Mouse (Mus musculus): ENCODE measurements around the gene Gm17027. TPM values are rescaled to one million over a fixed set of nuclear protein-coding genes. Genes with fewer than 3 reads are reported as not detected.
"Not testable (repeated sequence)": the region's sequence is repeated elsewhere in the genome, so short reads cannot be mapped to it uniquely, and the experiment has no call there.

Gm17027 gene
- not detected in 2 replicates for polyA plus RNA-seq (2016; fragmentation: Nextera tagmentation; extraction: Ambion mirVana)

DNA sequence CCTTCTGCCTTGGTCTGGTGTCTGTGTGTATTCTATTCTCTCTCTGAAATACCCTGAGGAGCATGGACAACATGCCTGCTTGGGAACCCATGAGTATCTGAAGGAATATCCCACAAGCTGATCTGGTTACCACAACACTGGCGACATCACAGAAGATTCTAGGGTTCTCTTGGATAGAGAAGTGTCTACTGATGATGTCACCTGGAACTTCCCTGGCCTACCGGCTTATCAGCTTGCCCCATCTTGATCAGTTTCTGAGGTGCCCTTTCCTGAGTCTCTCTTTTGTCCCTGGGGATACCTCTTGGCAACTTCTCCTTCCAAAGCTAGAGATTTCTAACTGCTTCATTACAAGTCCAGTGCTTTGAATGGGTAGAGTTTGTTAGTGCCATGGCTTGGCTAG is at the start of gene Gm17027:
Gene Gm17027, minus strand, starts transcription at position 101 of the 400 bp plus-strand sequence.
- not testable (repeated sequence) for H3K4me1 ChIP-seq; H3K36me3 ChIP-seq (replicated peaks); H3K4me3 ChIP-seq; H3K9me3 ChIP-seq; H3K27ac ChIP-seq; H3K27me3 ChIP-seq (ENCODE audit: poor library complexity, severe bottlenecking); DNase-seq (ENCODE audit: extremely low spot score, low spot score)
- WGBS = 73% methylated on average over 2 of the region's 2 CpGs

DNA sequence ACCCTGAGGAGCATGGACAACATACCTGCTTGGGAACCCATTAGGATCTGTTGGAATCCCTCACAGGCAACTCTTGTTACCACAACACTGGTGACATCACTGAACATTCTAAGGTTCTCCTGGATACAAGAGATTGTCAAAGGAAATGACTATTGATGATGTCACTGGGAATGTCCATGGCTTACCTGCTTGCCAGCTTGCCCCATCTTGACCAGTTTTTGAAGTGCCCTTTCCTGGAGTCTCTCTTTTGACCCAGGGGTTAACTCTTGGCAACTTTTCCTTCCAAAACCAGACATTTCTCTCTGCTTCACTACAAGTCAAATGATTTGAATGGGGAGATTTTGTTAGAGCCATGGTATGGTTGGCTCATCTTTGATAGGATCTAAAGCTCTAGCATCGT is 28.3 kb upstream of the Gm17027 start, which contains the start of gene Gm3573:
Gene Gm3573, minus strand, starts transcription at position 101 of the 400 bp plus-strand sequence.
- DNase-seq (ENCODE audit: extremely low spot score, low spot score); H3K27ac ChIP-seq; H3K27me3 ChIP-seq (ENCODE audit: poor library complexity, severe bottlenecking); H3K4me3 ChIP-seq; H3K9me3 ChIP-seq; H3K4me1 ChIP-seq; H3K36me3 ChIP-seq (replicated peaks): not testable (repeated sequence)
- WGBS = no CpG with 5 or more reads among the region's 1 CpGs

DNA sequence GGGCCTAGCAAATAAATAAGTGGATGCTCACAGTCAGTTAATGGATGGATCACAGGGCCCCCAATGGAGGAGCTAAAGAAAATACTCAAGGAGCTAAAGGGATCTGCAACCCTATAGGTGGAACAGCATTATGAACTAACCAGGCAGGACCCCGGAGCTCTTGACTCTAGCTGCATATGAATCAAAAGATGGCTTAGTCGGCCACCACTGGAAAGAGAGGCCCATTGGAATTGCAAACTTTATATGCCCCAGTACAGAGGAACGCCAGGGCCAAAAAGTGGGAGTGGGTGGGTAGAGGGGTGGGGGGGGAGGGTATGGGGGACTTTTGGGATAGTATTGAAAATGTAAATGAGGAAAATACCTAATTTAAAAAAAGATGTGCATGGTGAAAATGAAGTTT is 21.5 kb upstream of the Gm17027 start:
- not testable (repeated sequence) for DNase-seq (ENCODE audit: extremely low spot score, low spot score); H3K36me3 ChIP-seq (replicated peaks); H3K9me3 ChIP-seq; H3K27ac ChIP-seq; H3K4me3 ChIP-seq; H3K4me1 ChIP-seq; H3K27me3 ChIP-seq (ENCODE audit: poor library complexity, severe bottlenecking)
- 87% methylated on average over 3 of the region's 3 CpGs for WGBS

DNA sequence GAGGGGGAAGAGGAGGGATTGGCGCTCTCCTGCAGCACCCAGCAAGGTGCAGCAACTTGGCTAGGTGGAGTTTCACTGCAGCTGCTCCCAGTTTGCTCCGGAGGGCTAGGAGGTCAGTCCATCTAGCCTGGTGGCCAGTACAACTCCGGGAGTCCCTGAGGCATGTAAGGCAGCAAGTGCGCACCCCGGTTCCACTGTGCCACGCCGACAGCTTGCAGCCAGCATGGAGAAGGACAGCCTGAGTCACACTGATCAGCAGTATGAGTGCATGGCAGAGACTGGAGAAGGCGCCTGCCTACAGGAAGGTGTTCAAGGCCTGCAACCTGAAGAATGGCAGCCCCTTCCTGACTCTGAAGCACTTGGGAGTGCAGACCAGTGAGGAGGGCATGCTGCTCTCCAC is 27.9 kb downstream of the Gm17027 start:
- not testable (repeated sequence) for DNase-seq (ENCODE audit: extremely low spot score, low spot score)

DNA sequence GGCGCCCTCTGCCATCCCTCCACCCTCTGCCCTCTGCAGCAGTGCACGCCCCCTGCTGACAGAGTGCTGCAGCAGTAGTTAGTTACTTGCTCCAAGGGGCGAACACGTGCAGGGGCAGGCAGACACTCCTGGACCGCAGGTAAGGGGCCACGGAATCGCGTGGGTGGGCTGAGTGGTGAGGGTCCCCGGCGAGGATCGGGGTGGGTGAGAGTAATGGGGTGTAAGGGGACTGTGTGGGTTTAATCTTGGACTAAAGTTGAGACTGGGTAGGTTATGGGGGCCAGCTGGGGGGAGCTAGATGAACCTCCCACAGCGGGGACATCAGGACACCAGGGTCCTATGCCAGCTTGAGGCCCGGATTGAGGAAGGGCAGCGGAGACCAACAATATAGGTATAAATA is 28.6 kb downstream of the Gm17027 start:
- H3K27ac ChIP-seq; H3K9me3 ChIP-seq; DNase-seq (ENCODE audit: extremely low spot score, low spot score); H3K4me3 ChIP-seq; H3K4me1 ChIP-seq; H3K36me3 ChIP-seq (replicated peaks); H3K27me3 ChIP-seq (ENCODE audit: poor library complexity, severe bottlenecking): not testable (repeated sequence)
- WGBS = 50% methylated on average over 12 of the region's 14 CpGs

More for the DNA sequence above, 27.9 kb downstream of the Gm17027 start:
- H3K4me3 ChIP-seq; H3K27ac ChIP-seq; H3K36me3 ChIP-seq (replicated peaks); H3K27me3 ChIP-seq (ENCODE audit: poor library complexity, severe bottlenecking); H3K4me1 ChIP-seq; H3K9me3 ChIP-seq: not testable (repeated sequence)
- WGBS = 83% methylated on average over 7 of the region's 8 CpGs

DNA sequence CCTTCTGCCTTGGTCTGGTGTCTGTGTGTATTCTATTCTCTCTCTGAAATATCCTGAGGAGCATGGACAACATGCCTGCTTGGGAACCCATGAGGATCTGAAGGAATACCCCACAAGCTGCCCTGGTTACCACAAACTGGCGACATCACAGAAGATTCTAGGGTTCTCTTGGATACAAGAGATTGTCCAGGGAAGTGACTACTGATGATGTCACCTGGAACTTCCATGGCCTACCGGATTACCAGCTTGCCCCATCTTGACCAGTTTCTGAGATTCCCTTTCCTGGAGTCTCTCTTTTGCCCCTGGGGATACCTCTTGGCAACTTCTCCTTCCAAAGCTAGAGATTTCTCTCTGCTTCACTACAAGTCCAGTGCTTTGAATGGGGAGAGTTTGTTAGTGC is 45.2 kb downstream of the Gm17027 start, which contains the start of gene Gm7951:
Gene Gm7951, minus strand, starts transcription at position 101 of the 400 bp plus-strand sequence.
- H3K4me1 ChIP-seq; DNase-seq (ENCODE audit: extremely low spot score, low spot score); H3K27ac ChIP-seq; H3K27me3 ChIP-seq (ENCODE audit: poor library complexity, severe bottlenecking); H3K4me3 ChIP-seq; H3K36me3 ChIP-seq (replicated peaks); H3K9me3 ChIP-seq: not testable (repeated sequence)
- WGBS = 100% methylated on average over 1 of the region's 2 CpGs

Other genes with a start within 250 kb of the Gm17027 start
- gene 1700049E17Rik1, start 237.7 kb downstream of the Gm17027 start, polyA plus RNA-seq (2016; fragmentation: Nextera tagmentation; extraction: Ambion mirVana) = not detected in 2 replicates
- gene 1700024B05Rik, start 218.6 kb downstream of the Gm17027 start, polyA plus RNA-seq (2016; fragmentation: Nextera tagmentation; extraction: Ambion mirVana) = not detected in 2 replicates
- not detected in 2 replicates for gene Gm6401, start 194.7 kb downstream of the Gm17027 start, polyA plus RNA-seq (2016; fragmentation: Nextera tagmentation; extraction: Ambion mirVana)
- not detected in 2 replicates for gene Gm3543, start 179.3 kb downstream of the Gm17027 start, polyA plus RNA-seq (2016; fragmentation: Nextera tagmentation; extraction: Ambion mirVana)
- not detected in 2 replicates for gene Gm7951, start 45.3 kb downstream of the Gm17027 start, polyA plus RNA-seq (2016; fragmentation: Nextera tagmentation; extraction: Ambion mirVana)
- gene Gm3573, start 28.2 kb upstream of the Gm17027 start, polyA plus RNA-seq (2016; fragmentation: Nextera tagmentation; extraction: Ambion mirVana) = not detected in 2 replicates
- not detected in 2 replicates for gene Gm17026, start 97.4 kb upstream of the Gm17027 start, polyA plus RNA-seq (2016; fragmentation: Nextera tagmentation; extraction: Ambion mirVana)
- not detected in 2 replicates for gene Gm9611, start 134.7 kb upstream of the Gm17027 start, polyA plus RNA-seq (2016; fragmentation: Nextera tagmentation; extraction: Ambion mirVana)
- gene Gm7995, start 147.6 kb upstream of the Gm17027 start, polyA plus RNA-seq (2016; fragmentation: Nextera tagmentation; extraction: Ambion mirVana) = not detected in 2 replicates

All from forebrain, embryonic 10.5 days (tissue).